Mouse (Mus musculus): Measurements from ENCODE around the gene D5Ertd579e.

DNA sequence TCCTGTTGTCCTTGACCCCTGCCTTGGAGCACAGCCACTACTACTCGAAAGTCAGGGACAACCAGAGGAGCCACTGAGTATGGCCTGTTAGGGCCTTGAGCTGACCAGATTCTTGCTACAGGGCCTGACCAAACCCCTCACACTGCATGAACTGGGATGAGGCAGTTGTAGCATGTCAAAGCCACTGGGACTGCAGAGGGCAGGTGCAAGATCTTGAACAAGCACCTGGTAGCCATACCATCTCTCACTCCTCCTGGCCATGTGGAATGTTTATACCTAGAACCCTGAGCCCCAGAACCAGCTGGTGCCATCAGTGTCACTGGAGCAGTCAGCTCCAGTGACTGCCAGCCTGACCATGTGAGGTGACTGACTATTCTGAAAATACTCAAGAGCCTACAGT is 96.9 kb downstream of the D5Ertd579e start:
- TF ChIP-seq TCF12 (IDR thresholded peaks at IDR 0.05; ENCODE audit: low read depth, low read length) (no peak), ZC3H11A (IDR thresholded peaks at IDR 0.05; ENCODE audit: low read depth, low read length) (no peak), SMC3 (IDR thresholded peaks at IDR 0.05; ENCODE audit: low read depth, low read length) (no peak), CTCF (conservative IDR thresholded peaks at IDR 0.05 in 1 of 2, IDR thresholded peaks at IDR 0.05 in 1 of 2; ENCODE audit: low read depth in 2 of 2, low read length in 2 of 2) (no peak), EP300 (IDR thresholded peaks at IDR 0.05; ENCODE audit: low read length) (no peak), NELFE (IDR thresholded peaks at IDR 0.05; ENCODE audit: low read depth, low read length) (no peak), ZKSCAN1 (IDR thresholded peaks at IDR 0.05; ENCODE audit: borderline replicate concordance, low read depth, low read length) (no peak), POLR2A (IDR thresholded peaks at IDR 0.05; ENCODE audit: low read depth, low read length) (no peak), MAX (IDR thresholded peaks at IDR 0.05; ENCODE audit: low read length) (no peak), UBTF (IDR thresholded peaks at IDR 0.05; ENCODE audit: low read depth, low read length) (no peak), NRF1 (IDR thresholded peaks at IDR 0.05; ENCODE audit: low read depth, low read length) (no peak)

Data from CH12.LX (cell line).